Comparison of ENCODE assay signal across 8 mouse cellular contexts in genomic region chr7:80387033-80387632, GRCm38 (mm10). TPM values are rescaled to one million over a fixed set of nuclear protein-coding genes. Genes with fewer than 3 reads are reported as not detected.
DNase-seq lines count a peak whose midpoint lies in the region; ATAC-seq and TF ChIP-seq lines count a peak whose summit lies in the region.

No protein-coding gene starts in this region.

- no peak for DNase-seq in layer of hippocampus, adult 2 months (ENCODE audit: low spot score in 2 of 2)
- DNase-seq in layer of hippocampus, adult 18-20 months (ENCODE audit: low spot score in 2 of 2), result no peak
- DNase-seq in heart, adult 8-10 months (ENCODE audit: low spot score), result peak; percentile 29
- DNase-seq in kidney, postnatal 4 days, result peak; percentile 44 to 63
- DNase-seq in midbrain, embryonic 10.5 days (ENCODE audit: low spot score), result no peak
- DNase-seq in c-Kit-positive CD71-positive TER-119-positive erythroid progenitor cells, embryonic 14.5 days (ENCODE audit: low spot score), result no peak
- no peak for DNase-seq in right cerebral cortex, postnatal 25 days

- no peak for TF ChIP-seq CTCF in layer of hippocampus, adult 2 months (conservative IDR thresholded peaks at IDR 0.05)

- peak overlapping the region; percentile 38 for H3K4me3 ChIP-seq in layer of hippocampus, adult 2 months
- peak overlapping the region; percentile 52 for H3K4me3 ChIP-seq in midbrain, embryonic 10.5 days

- ATAC-seq in CD4-positive, CD25-positive, alpha-beta regulatory T cell, adult 4 months, result no peak

- peaks cover 24% of the 10 kb centered on the region for H3K36me3 ChIP-seq in midbrain, embryonic 10.5 days

- peaks cover 51% of the 10 kb centered on the region for H3K27me3 ChIP-seq in midbrain, embryonic 10.5 days (ENCODE audit: low read depth, poor library complexity, severe bottlenecking)

- peaks cover 35% of the 10 kb centered on the region for H3K4me1 ChIP-seq in midbrain, embryonic 10.5 days

- no peaks in the 10 kb centered on the region for H3K9me3 ChIP-seq in midbrain, embryonic 10.5 days (replicated peaks)

- peak overlapping the region; percentile 81 for H3K27ac ChIP-seq in layer of hippocampus, adult 2 months
- H3K27ac ChIP-seq in midbrain, embryonic 10.5 days (replicated peaks), result peak overlapping the region; percentile 83

- 25% methylated on average over 17 of the region's 17 CpGs for WGBS in midbrain, embryonic 10.5 days

RNA-seq across cellular contexts. Expression of gene Fes, which starts 0.6 kb away (rescaled TPM):
- 1 to 10 TPM; 5.0 to 5.7 TPM for total RNA-seq in layer of hippocampus, adult 2 months (2021)
- 1 to 10 TPM; 5.2 to 6.0 TPM for total RNA-seq in layer of hippocampus, adult 18-20 months (2021)
- total RNA-seq in heart, adult 8-10 months (2022), result 10 to 100 TPM in 2 of 4 experiments, 1 to 10 TPM in 2; 6.4 to 13.5 (median 9.1) TPM
- 9.1 and 11.8 TPM in 2 replicates for polyA plus RNA-seq in midbrain, embryonic 10.5 days (2016; fragmentation: Nextera tagmentation; extraction: Ambion mirVana)
- 1 to 10 TPM in 1 of 2 experiments, under 1 TPM in 1; 0.11 to 2.5 TPM for polyA plus RNA-seq in CD4-positive, CD25-positive, alpha-beta regulatory T cell, adult 4 months (2017; shearing (Covaris generic))

RNA-seq across cellular contexts. Expression of gene Man2a2, which starts 16.0 kb away (rescaled TPM):
- 100 to 1,000 TPM; 169 to 178 TPM for total RNA-seq in layer of hippocampus, adult 2 months (2021)
- 100 to 1,000 TPM; 164 TPM for total RNA-seq in layer of hippocampus, adult 18-20 months (2021)
- total RNA-seq in heart, adult 8-10 months (2022), result 10 to 100 TPM; 61.2 to 66.5 (median 62.8) TPM
- 15.7 and 18.4 TPM in 2 replicates for polyA plus RNA-seq in midbrain, embryonic 10.5 days (2016; fragmentation: Nextera tagmentation; extraction: Ambion mirVana)
- polyA plus RNA-seq in CD4-positive, CD25-positive, alpha-beta regulatory T cell, adult 4 months (2017; shearing (Covaris generic)), result 10 to 100 TPM; 10.4 to 22.3 TPM

RNA-seq across cellular contexts. Expression of gene Furin, which starts 18.1 kb away (rescaled TPM):
- 10 to 100 TPM; 39.4 to 40.6 TPM for total RNA-seq in layer of hippocampus, adult 2 months (2021)
- 10 to 100 TPM; 37.7 to 43.7 TPM for total RNA-seq in layer of hippocampus, adult 18-20 months (2021)
- total RNA-seq in heart, adult 8-10 months (2022), result 100 to 1,000 TPM in 2 of 4 experiments, 10 to 100 TPM in 2; 91.9 to 122 (median 99.2) TPM
- 3.0 and 3.9 TPM in 2 replicates for polyA plus RNA-seq in midbrain, embryonic 10.5 days (2016; fragmentation: Nextera tagmentation; extraction: Ambion mirVana)
- polyA plus RNA-seq in CD4-positive, CD25-positive, alpha-beta regulatory T cell, adult 4 months (2017; shearing (Covaris generic)), result 1 to 10 TPM; 5.5 to 7.3 TPM

RNA-seq across cellular contexts. Expression of gene Hddc3, which starts 44.2 kb away (rescaled TPM):
- 10 to 100 TPM; 45.5 to 46.6 TPM for total RNA-seq in layer of hippocampus, adult 2 months (2021)
- total RNA-seq in layer of hippocampus, adult 18-20 months (2021), result 10 to 100 TPM; 50.8 to 51.0 TPM
- 10 to 100 TPM; 33.3 to 40.0 (median 35.9) TPM for total RNA-seq in heart, adult 8-10 months (2022)
- polyA plus RNA-seq in midbrain, embryonic 10.5 days (2016; fragmentation: Nextera tagmentation; extraction: Ambion mirVana), result 24.8 and 24.9 TPM in 2 replicates
- 1 to 10 TPM; 6.9 to 7.2 TPM for polyA plus RNA-seq in CD4-positive, CD25-positive, alpha-beta regulatory T cell, adult 4 months (2017; shearing (Covaris generic))

RNA-seq across cellular contexts. Expression of gene Unc45a, which starts 46.3 kb away (rescaled TPM):
- total RNA-seq in layer of hippocampus, adult 2 months (2021), result 10 to 100 TPM; 38.0 to 40.9 TPM
- total RNA-seq in layer of hippocampus, adult 18-20 months (2021), result 10 to 100 TPM; 39.3 to 41.6 TPM
- total RNA-seq in heart, adult 8-10 months (2022), result 10 to 100 TPM; 12.2 to 16.0 (median 15.2) TPM
- polyA plus RNA-seq in midbrain, embryonic 10.5 days (2016; fragmentation: Nextera tagmentation; extraction: Ambion mirVana), result 42.3 and 46.7 TPM in 2 replicates
- polyA plus RNA-seq in CD4-positive, CD25-positive, alpha-beta regulatory T cell, adult 4 months (2017; shearing (Covaris generic)), result 10 to 100 TPM; 38.1 to 79.1 TPM

Comparison
In these comparisons a context has a peak if more than half of its experiments do, and no peak if none do; other contexts are left out.
1. DNase-seq: peak in heart, adult 8-10 months (single experiment) and kidney, postnatal 4 days (2 of 2); none in layer of hippocampus, adult 2 months (0 of 2), layer of hippocampus, adult 18-20 months (0 of 2), midbrain, embryonic 10.5 days (single experiment), c-Kit-positive CD71-positive TER-119-positive erythroid progenitor cells, embryonic 14.5 days (single experiment) and right cerebral cortex, postnatal 25 days (single experiment).